Mouse (Mus musculus): ENCODE measurements around the gene Rarb.

DNA sequence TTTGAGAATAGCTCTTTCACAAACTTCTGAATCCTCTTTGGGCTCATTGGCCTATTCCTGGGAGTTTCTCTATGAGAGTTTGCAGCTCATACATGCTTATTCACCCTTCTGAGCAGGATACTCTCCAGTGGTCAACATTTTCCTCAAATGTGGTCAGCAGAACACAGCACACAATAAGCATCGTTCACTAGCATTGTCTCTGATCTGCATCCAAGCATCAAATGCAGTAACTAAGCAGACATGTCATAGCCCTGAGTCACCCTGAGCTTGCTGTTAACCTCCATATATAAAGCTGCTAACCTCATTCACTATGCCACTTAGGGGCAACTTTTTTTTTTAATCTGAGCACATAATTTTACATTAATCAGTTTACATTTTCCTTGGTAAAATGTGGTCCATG lies 53.1 kb downstream of the Rarb start:
- no peak for TF ChIP-seq POLR2A (IDR thresholded peaks at IDR 0.05; ENCODE audit: low read depth, low read length)
- no peak for TF ChIP-seq SMC3 (IDR thresholded peaks at IDR 0.05; ENCODE audit: low read depth, low read length)
- no peak for TF ChIP-seq ELF1 (IDR thresholded peaks at IDR 0.05; ENCODE audit: low read depth, low read length)
- TF ChIP-seq CTCF (conservative IDR thresholded peaks at IDR 0.05 in 1 of 2, IDR thresholded peaks at IDR 0.05 in 1 of 2; ENCODE audit: low read depth in 2 of 2, low read length in 2 of 2) = no peak

All from CH12.LX (cell line).